Mouse (Mus musculus) embryonic facial prominence, embryonic 10.5 days (tissue): ENCODE measurements around the gene Nebl. TPM values are rescaled to one million over a fixed set of nuclear protein-coding genes. Genes with fewer than 3 reads are reported as not detected.

Experiments used
- DNase-seq: peaks from one replicate; pipeline ENCODE4 v3.0.0-alpha.2; 2017; ENCODE audit warnings: low spot score
- H3K27ac ChIP-seq: fragments of 300-500 bp; sonication (generic); replicated peaks from 2 replicates; pipeline ENCODE4 v1.5.1; 2016; ENCODE audit warnings: mild to moderate bottlenecking
- H3K27me3 ChIP-seq: fragments of 300-500 bp; sonication (generic); replicated peaks from 2 replicates; pipeline ENCODE4 v1.6.1; 2016; ENCODE audit warnings: low read depth, mild to moderate bottlenecking; ENCODE audit not compliant: poor library complexity, severe bottlenecking
- H3K36me3 ChIP-seq: fragments of 300-500 bp; sonication (generic); replicated peaks from 2 replicates; pipeline ENCODE4 v1.6.1; 2016; ENCODE audit warnings: mild to moderate bottlenecking, moderate library complexity
- H3K4me1 ChIP-seq: fragments of 300-500 bp; sonication (generic); 2 replicates; pipeline ENCODE4 v1.6.1; 2016
- H3K4me3 ChIP-seq: fragments of 300-500 bp; sonication (generic); 2 replicates; pipeline ENCODE4 v1.5.1; 2016; ENCODE audit warnings: mild to moderate bottlenecking, moderate library complexity
- H3K9me3 ChIP-seq: fragments of 300-500 bp; sonication (generic); 2 replicates; pipeline ENCODE4 v1.6.1; 2016; ENCODE audit warnings: mild to moderate bottlenecking
- WGBS: fragments of 180-500 bp; shearing (Covaris S2); methylation state at CpG from one replicate; pipeline ENCODE4 v1.1.7; 2016; 5-methylcytosine and 5-hydroxymethylcytosine counted together
- polyA plus RNA-seq: library from polyadenylated mRNA; unstranded; fragments of >200 nt; fragmentation: Nextera tagmentation; extraction: Ambion mirVana; gene quantifications from 2 replicates; pipeline ENCODE4 v1.2.1, GENCODE M21; 2016

The Nebl gene
- polyA plus RNA-seq, 1 experiment from 2014 or later, result 6.7 TPM

DNA sequence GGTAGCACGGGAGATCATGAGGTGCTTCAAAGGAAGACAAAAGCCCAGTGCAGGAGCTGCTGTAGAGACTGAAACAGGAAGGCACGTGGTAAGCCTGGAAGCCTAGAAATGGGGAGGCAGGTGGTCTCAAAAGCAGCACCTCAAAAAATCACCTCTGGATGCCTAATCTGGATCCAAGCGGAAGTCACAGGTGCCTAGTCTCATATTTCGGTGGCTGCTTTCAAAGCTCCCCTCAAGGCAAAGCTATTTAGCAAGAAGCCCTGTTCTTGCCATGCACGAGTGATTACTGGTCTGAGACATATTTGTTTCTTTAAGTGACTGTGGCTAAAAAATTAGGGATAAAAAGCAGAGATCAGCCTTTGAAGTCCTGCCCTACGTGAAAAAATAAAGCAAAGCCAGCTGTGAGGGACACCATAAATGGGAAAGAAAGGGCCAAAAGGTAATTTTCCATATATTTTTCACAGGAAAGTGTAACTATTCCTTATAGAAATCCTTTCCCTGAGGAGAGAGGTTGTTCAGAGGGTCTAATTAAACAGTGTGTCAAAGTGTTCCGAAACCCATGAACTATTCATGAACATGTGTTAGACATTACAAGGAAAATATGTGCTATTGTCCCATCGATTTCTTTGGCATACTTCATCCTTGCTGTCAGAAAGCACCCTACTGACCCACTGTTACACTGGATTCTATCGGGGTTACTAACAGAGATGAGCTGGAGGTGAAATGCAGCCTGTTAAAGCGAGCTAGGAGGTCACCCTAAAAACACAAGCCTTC lies 206.9 kb downstream of the Nebl start:
- Histone ChIP-seq H3K27me3 (no peaks in the 10 kb centered on the region), H3K4me3 (no peak overlapping the region), H3K9me3 (no peaks in the 10 kb centered on the region), H3K36me3 (no peaks in the 10 kb centered on the region), H3K27ac (no peak overlapping the region), H3K4me1 (peaks cover 34% of the 10 kb centered on the region)
- DNase-seq, result peak; percentile 58
- WGBS, result 30% methylated on average over 10 of the region's 10 CpGs

- peak; percentile 48 for DNase-seq
- WGBS, result 9% methylated on average over 4 of the region's 4 CpGs
- peak overlapping the region; percentile 40; the same call in 1 of the 2 replicates for H3K27ac ChIP-seq
These were observed 207.5 kb downstream of the Nebl start for GRCm38 (mm10) chr2:17523791-17524190.

GRCm38 (mm10) chr2:17515686-17516085 lies 215.6 kb downstream of the Nebl start:
- no peaks in the 10 kb centered on the region for H3K4me1 ChIP-seq
- no peaks in the 10 kb centered on the region for H3K9me3 ChIP-seq
- H3K27me3 ChIP-seq, result no peaks in the 10 kb centered on the region
- no peak for DNase-seq
- no peak overlapping the region for H3K4me3 ChIP-seq
- no peak overlapping the region for H3K27ac ChIP-seq
- 89% methylated on average over 2 of the region's 2 CpGs for WGBS
- no peaks in the 10 kb centered on the region for H3K36me3 ChIP-seq

More at GRCm38 (mm10) chr2:17523791-17524190, 207.5 kb downstream of the Nebl start:
- Histone ChIP-seq H3K36me3 (no peaks in the 10 kb centered on the region), H3K4me1 (peaks cover 34% of the 10 kb centered on the region), H3K27me3 (no peaks in the 10 kb centered on the region), H3K9me3 (no peaks in the 10 kb centered on the region), H3K4me3 (no peak overlapping the region)

DNA sequence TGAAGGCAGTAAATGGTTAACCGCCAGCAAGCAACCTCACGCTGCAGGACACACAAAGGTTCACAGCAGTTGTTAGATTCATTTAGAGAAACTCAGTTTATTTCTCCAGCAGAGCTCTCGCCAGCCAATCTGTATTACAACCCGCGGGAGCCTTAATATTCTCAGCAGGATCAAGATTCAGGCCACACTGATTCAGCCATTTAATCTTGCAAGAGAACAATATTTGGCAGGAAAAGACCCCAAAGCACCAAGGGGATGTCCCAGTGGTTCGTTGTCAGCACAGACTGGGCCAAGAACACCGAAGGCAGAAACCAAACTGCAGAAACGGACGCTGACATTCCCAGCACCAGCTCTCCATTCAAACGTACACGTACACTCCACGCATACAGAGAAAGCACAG lies 216.5 kb downstream of the Nebl start:
- Histone ChIP-seq H3K4me1 (no peaks in the 10 kb centered on the region), H3K4me3 (no peak overlapping the region), H3K9me3 (no peaks in the 10 kb centered on the region), H3K27me3 (no peaks in the 10 kb centered on the region), H3K27ac (no peak overlapping the region), H3K36me3 (no peaks in the 10 kb centered on the region)
- no peak for DNase-seq
- WGBS, result 73% methylated on average over 12 of the region's 12 CpGs

DNA sequence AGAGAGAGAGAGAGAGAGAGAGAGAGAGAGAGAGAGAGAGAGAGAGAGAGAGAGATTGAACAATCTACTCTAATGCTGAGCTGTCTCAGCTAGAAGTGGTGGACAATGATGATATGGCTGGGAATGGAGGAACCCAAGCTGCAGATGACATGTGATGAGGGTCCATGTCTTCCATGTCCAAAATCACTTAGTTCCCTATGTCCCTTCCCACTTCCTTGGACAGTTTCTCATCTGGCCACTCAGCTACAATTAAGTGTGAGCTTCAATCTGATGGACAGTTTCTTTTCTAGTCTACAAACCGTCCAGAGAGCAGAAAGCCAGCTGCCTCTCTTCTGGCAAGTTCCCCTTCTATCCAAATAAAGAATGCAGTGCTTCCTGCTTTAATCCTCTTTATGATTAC lies 221.3 kb downstream of the Nebl start:
- Histone ChIP-seq H3K4me1 (no peaks in the 10 kb centered on the region), H3K27me3 (no peaks in the 10 kb centered on the region), H3K27ac (no peak overlapping the region), H3K4me3 (no peak overlapping the region), H3K9me3 (no peaks in the 10 kb centered on the region), H3K36me3 (no peaks in the 10 kb centered on the region)
- WGBS, result 68% methylated on average over 1 of the region's 1 CpGs
- no peak for DNase-seq

- no peaks in the 10 kb centered on the region for H3K9me3 ChIP-seq
- H3K27ac ChIP-seq, result no peak overlapping the region
- 81% methylated on average over 2 of the region's 2 CpGs for WGBS
- no peak overlapping the region for H3K4me3 ChIP-seq
- H3K36me3 ChIP-seq, result no peaks in the 10 kb centered on the region
- no peaks in the 10 kb centered on the region for H3K4me1 ChIP-seq
- no peak for DNase-seq
- H3K27me3 ChIP-seq, result no peaks in the 10 kb centered on the region
These were observed 223.9 kb downstream of the Nebl start for GRCm38 (mm10) chr2:17507362-17507761.

DNA sequence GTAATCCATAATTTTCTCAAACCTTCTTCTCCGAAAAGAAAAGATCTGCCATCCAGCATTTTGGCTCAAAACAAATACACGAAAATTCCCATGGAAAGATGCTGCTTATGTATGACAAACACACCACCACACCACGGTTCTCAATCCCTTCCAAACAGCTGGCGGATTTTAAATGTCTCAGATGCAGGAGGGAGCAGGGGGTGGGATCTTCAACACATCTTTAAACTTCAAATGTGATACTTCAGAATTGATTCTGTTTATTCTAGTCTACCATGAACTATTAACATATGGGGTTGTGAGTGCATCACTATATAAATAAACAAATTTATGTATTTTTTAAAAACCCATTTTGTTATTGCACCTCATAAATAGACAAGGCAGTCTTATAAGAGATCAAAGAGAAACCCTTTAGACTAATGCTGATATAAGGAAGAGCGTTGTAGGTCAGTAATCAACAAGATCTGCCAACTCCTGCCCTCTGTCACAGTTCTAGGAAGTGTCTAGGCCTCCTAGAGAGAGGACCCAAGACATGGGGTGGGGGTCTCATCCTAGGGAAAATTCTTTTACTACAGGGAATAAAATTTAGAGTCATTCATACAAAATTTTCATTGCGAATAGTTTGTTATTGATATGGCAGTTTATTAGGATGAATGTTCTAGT lies 227.0 kb downstream of the Nebl start:
- 88% methylated on average over 6 of the region's 6 CpGs for WGBS
- Histone ChIP-seq H3K4me1 (no peaks in the 10 kb centered on the region), H3K9me3 (no peaks in the 10 kb centered on the region), H3K36me3 (no peaks in the 10 kb centered on the region), H3K4me3 (no peak overlapping the region), H3K27ac (no peak overlapping the region), H3K27me3 (no peaks in the 10 kb centered on the region)
- no peak for DNase-seq

DNA sequence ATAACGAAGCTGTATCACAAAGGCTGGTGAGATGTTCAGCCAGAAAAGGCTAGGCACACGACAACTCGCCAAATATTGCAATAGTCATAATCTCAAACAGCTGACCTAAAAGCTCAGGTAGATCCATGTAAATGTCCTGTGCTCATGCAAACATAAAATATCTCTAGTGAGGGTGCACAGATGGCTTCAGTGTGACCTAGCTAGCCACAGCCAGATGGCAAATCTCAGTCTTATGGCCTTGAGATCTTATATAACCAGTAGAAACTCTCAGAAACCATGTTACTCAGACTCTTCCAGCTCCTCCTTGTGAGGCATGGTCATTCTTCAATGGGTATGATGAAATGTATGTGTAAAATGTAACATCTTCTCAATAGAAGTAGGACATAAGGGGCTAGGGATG lies 230.2 kb downstream of the Nebl start:
- Histone ChIP-seq H3K4me1 (no peaks in the 10 kb centered on the region), H3K4me3 (no peak overlapping the region), H3K27ac (no peak overlapping the region), H3K9me3 (no peaks in the 10 kb centered on the region), H3K36me3 (no peaks in the 10 kb centered on the region), H3K27me3 (no peaks in the 10 kb centered on the region)
- WGBS, result 93% methylated on average over 3 of the region's 3 CpGs
- no peak for DNase-seq

DNA sequence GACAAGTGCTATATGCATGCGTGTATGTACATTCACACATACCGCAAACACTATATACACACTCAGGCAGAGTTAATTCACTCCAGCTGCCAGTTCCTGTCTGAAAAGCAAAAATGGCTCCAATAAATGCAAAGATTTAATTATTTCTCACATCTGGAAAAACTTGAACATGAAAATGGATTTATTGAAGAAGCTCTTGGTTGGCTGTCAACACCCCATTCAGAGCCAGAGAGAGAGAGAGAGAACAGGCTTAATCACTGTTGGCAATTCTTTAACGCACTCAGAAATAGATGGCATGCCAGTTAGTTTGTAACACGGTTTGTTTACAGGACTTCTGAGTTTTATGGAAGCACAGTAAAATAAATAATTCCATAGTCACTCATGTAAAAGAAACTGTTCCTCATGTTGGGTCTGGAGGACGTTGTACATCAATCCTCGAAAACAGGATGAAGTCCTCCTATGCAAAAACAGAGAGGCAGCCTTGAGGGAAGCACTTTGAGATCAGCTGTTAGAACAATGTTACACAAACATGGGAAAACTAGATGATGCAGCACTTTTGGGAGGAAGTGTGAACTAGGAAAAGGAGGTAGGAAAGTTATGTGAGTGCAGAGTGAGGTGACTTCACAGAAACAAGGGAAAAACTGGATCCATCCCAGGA lies 265.6 kb downstream of the Nebl start:
- Histone ChIP-seq H3K27ac (no peak overlapping the region), H3K27me3 (no peaks in the 10 kb centered on the region), H3K36me3 (no peaks in the 10 kb centered on the region), H3K9me3 (no peaks in the 10 kb centered on the region), H3K4me1 (no peaks in the 10 kb centered on the region), H3K4me3 (no peak overlapping the region)
- 86% methylated on average over 6 of the region's 6 CpGs for WGBS
- no peak for DNase-seq

GRCm38 (mm10) chr2:17460434-17460833 lies 270.8 kb downstream of the Nebl start:
- Histone ChIP-seq H3K4me3 (no peak overlapping the region), H3K9me3 (no peaks in the 10 kb centered on the region), H3K27me3 (no peaks in the 10 kb centered on the region), H3K36me3 (no peaks in the 10 kb centered on the region), H3K27ac (no peak overlapping the region), H3K4me1 (no peaks in the 10 kb centered on the region)
- 78% methylated on average over 2 of the region's 2 CpGs for WGBS
- DNase-seq, result no peak

GRCm38 (mm10) chr2:17453676-17454075 lies 277.6 kb downstream of the Nebl start:
- H3K4me1 ChIP-seq, result no peaks in the 10 kb centered on the region
- no peak overlapping the region for H3K4me3 ChIP-seq
- no peak for DNase-seq
- H3K27ac ChIP-seq, result no peak overlapping the region
- no peaks in the 10 kb centered on the region for H3K27me3 ChIP-seq
- H3K9me3 ChIP-seq, result no peaks in the 10 kb centered on the region
- no peaks in the 10 kb centered on the region for H3K36me3 ChIP-seq

- no peaks in the 10 kb centered on the region for H3K9me3 ChIP-seq
- H3K4me3 ChIP-seq, result no peak overlapping the region
- H3K36me3 ChIP-seq, result no peaks in the 10 kb centered on the region
- DNase-seq, result no peak
- peaks cover 9% of the 10 kb centered on the region for H3K4me1 ChIP-seq
- no peak overlapping the region for H3K27ac ChIP-seq
- no peaks in the 10 kb centered on the region for H3K27me3 ChIP-seq
These were observed 282.9 kb downstream of the Nebl start for GRCm38 (mm10) chr2:17448341-17448740.

DNA sequence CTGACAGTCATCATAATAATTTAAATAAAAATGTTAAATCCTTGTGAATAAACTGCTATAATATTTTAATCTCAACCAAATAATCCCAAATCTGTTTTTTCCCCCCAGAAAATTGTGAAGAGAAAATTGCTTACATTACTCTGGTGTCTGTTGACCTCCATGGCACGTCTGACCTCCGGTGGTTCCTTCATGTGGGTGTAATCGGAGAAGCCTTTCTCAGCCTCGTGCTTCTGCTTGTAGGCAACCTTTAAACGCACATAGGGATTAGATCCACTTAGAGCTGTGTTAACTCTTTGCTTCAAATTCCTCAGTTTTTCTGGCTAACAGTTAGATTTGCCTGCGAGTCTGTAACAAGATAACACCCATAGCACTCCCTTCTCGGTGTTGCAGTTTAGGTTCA lies 287.7 kb downstream of the Nebl start:
- Histone ChIP-seq H3K4me1 (peaks cover 13% of the 10 kb centered on the region), H3K36me3 (no peaks in the 10 kb centered on the region), H3K9me3 (no peaks in the 10 kb centered on the region), H3K27ac (no peak overlapping the region), H3K27me3 (no peaks in the 10 kb centered on the region), H3K4me3 (no peak overlapping the region)
- 17% methylated on average over 7 of the region's 7 CpGs for WGBS
- peak; percentile 57 for DNase-seq
